Mouse (Mus musculus) regulatory T cell (primary cell): ENCODE data around the gene Olfr215.

Source experiments
- in situ Hi-C: fragments of 300-600 bp; cut with MboI, MseI; formaldehyde crosslinking; loops from one replicate; pipeline ENCODE4 v1.15.1; 2025; ENCODE audit warnings: high pct_unique_total_duplicates

Olfr215 gene

DNA sequence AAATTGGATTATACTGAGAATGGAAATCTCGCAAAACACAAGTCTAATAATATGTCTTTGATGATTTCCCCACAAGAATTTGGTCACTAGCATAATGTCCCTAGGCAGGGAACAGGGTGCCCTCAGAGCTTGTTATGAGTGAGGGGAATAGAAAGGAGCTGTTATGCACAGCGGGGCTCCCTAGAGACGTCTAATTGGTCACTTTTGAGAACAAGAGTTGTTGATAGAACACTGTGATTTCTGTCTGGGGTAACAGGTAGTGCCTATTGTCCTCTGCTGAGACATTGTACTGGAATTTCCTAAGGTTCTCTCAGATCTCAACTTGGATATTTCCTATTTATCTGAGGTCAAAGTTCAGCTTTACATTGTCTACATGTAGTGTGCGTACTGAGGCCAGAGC, at the start of gene Olfr215:
TSS of gene Olfr215 (minus strand) at position 101 of the 400 bp plus-strand sequence.
- in situ Hi-C loops: no loop called here

GRCm38 (mm10) chr6:116632129-116632528, 48.1 kb upstream of the Olfr215 start:
- in situ Hi-C loops: loop anchor here (25.0 kb wide), 1 partner anchor 1205 kb away; the partner anchor contains the start of gene Zfp637

DNA sequence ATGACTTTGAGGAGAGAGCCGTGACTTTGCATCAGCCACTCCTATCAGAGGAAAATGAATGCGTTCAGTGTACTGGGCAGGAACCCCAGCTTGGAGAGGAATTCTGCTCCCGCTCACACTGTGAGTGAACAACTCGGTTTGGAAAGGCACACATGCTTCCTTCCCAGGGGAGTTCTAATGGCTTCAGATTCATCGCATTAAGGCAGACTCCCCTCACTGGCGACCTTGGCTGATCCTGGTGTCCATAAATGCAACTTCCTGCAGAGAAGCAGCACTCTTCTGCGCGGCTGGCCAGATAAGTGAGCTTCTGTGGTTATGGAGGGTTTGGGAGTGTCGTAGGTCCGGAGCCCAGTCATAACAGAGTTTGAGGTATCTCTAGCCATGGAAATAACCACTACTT, 45.8 kb upstream of the Olfr215 start:
- in situ Hi-C loops: loop anchor here (25.0 kb wide), 1 partner anchor 1208 kb away; the partner anchor contains the start of gene Zfp637

- in situ Hi-C loops: loop anchor here (25.0 kb wide), 1 partner anchor 1209 kb away; the partner anchor contains the start of gene Zfp637
These were observed 44.7 kb upstream of the Olfr215 start, which contains the start of gene Zfp422 for GRCm38 (mm10) chr6:116628539-116629171. Zfp422 (minus strand) TSS chr6:116628999.

GRCm38 (mm10) chr6:116628095-116628494, 44.1 kb upstream of the Olfr215 start:
- in situ Hi-C loops: loop anchor here (25.0 kb wide), 1 partner anchor 1209 kb away; the partner anchor contains the start of gene Zfp637

DNA sequence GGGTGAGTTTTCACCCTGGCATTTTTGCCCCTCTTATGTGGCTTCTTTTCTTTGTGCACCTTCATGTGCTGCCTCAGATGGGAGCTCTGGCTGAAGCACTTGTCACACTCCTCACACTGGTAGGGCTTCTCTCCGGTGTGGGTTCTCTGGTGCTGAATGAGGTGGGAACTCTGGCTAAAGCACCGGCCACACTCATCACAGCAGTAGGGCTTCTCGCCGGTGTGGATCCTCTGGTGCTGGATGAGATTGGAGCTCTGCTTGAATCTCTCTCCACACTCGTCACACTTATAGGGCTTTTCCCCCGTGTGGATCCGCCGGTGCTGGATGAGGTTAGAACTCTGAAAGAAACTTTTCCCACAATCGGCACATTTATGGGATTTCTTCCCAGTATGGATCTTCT, 42.4 kb upstream of the Olfr215 start:
- in situ Hi-C loops: loop anchor here (25.0 kb wide), 1 partner anchor 1211 kb away; the partner anchor contains the start of gene Zfp637

GRCm38 (mm10) chr6:116621318-116622023, 37.5 kb upstream of the Olfr215 start:
- in situ Hi-C loops: loop anchor here (25.0 kb wide), 1 partner anchor 734 kb away; no protein-coding TSS in a partner anchor

GRCm38 (mm10) chr6:116618073-116618472, 34.1 kb upstream of the Olfr215 start:
- in situ Hi-C loops: loop anchor here (25.0 kb wide), 1 partner anchor 731 kb away; no protein-coding TSS in a partner anchor

- in situ Hi-C loops: loop anchor here (25.0 kb wide), 1 partner anchor 728 kb away; no protein-coding TSS in a partner anchor
These were observed 31.7 kb upstream of the Olfr215 start for GRCm38 (mm10) chr6:116615719-116616118.

DNA sequence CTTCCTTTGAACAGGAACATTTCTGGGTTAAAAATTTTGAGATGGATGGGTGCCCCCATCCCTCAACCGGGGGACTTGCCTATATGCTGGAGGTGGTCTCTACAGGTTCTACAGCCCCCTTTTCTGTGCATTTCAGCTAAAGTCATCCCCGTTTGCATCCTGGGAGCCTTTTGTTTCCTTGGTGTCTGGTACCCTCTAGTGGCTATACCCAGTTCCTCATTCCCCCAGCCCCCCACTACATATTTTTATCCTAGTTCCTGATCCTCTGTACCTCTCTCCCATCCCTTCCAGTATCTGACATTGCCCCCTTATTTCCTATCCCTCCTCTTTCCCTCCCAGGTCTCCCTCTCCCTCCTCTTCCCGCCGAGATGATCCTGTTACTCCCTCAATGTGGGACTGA, 23.2 kb upstream of the Olfr215 start:
- in situ Hi-C loops: loop anchor here (25.0 kb wide), 1 partner anchor 720 kb away; no protein-coding TSS in a partner anchor

GRCm38 (mm10) chr6:116600969-116601368, 17.0 kb upstream of the Olfr215 start:
- in situ Hi-C loops: loop anchor here (25.0 kb wide), 1 partner anchor 714 kb away; no protein-coding TSS in a partner anchor

DNA sequence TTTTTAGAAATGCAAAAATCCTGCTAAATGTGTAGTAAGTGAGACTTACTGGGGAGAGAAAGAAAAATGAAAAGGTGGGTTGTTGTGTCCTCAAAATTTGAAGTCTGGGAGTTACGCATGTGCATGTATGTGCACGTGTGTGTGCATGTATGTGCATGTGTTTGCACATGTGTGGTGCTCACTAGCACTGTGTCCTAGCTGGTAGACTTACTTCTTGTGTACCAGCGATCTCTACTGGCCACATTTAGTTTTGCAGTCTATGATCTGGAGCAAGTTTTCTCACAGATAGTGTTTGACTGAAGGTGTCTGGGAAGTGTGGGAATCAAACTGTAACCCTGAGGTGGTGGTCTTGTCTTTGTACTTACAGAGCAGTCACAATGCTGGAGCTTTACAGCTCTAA, 14.2 kb downstream of the Olfr215 start:
- in situ Hi-C loops: loop anchor here (25.0 kb wide), 1 partner anchor 283 kb away; no protein-coding TSS in a partner anchor

GRCm38 (mm10) chr6:116554952-116555351, 29.0 kb downstream of the Olfr215 start:
- in situ Hi-C loops: loop anchor here (25.0 kb wide), 1 partner anchor 268 kb away; no protein-coding TSS in a partner anchor

- in situ Hi-C loops: loop anchor here (25.0 kb wide), 1 partner anchor 267 kb away; no protein-coding TSS in a partner anchor
These were observed 30.1 kb downstream of the Olfr215 start, which contains the start of gene Olfr214 for GRCm38 (mm10) chr6:116553935-116554334. Olfr214 (plus strand) TSS chr6:116554235.

DNA sequence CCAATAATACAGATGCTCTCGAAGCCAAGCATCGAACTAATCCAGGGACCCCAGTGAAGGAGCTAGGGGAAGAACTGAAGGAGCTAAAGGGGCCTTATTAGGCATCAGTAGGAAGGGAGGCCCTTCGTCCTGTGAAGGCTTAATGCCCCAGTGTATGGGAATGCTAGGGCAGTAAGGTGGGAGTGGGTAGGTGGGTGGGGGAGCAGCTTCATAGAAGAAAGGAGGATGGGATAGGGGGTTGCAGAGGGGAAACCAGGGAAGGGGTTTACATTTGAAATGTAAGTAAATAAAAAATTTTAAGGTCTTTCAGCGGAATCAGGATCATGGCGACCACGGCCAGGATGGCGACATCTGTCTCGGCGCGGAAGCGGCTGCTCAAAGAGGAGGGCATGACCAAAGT, 33.2 kb downstream of the Olfr215 start, which contains the start of gene Gm5580:
TSS of gene Gm5580 (plus strand) at position 301 of the 400 bp plus-strand sequence.
- in situ Hi-C loops: loop anchor here (25.0 kb wide), 1 partner anchor 264 kb away; no protein-coding TSS in a partner anchor

- in situ Hi-C loops: no loop called here
These were observed 41.5 kb downstream of the Olfr215 start for GRCm38 (mm10) chr6:116542500-116542899.

- in situ Hi-C loops: no loop called here
These were observed 45.8 kb downstream of the Olfr215 start, which contains the start of gene Olfr213 for GRCm38 (mm10) chr6:116538156-116538555. Olfr213 (plus strand) TSS chr6:116538456.
